Mouse (Mus musculus): Measurements from ENCODE around the gene Zfp507. TPM values are rescaled to one million over a fixed set of nuclear protein-coding genes. Genes with fewer than 3 reads are reported as not detected.

The Zfp507 gene
- total RNA-seq, 2 experiments from 2014 or later = 11.2 TPM

DNA sequence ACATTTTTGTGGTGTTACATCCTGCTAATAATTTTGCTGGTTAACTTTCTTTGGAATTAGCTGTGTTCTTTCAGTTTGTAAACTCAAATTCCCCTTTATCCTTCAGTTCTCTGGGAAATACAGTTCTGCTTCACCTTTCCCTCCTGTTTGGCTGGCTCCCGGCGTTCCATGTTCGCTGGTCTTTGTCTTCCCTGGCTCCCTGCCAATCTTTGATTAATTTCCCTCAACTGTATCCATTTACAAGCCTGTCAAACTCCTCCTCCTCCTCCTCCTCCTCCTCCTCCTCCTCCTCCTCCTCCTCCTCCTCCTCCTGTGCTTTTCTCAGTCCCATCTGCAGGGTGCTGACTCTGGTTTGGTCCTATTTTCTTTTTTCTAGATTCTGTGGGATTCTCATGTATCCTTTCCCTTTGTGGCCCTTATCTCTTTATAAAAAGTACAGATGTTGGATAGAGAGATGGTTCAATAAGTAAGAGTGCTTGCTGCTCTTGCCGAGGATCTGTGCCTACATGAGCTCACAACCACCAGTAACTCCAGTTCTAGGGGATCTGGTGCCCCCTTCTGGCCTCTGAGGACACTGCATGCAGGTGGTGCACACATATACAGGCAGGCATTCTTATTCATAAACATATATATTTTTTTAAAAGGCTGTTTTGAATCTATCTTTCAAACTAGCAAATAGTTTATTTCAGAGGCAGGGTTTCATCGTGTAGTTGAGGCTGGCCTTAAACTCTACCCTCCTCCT lies 62.1 kb downstream of the Zfp507 start:
- ATAC-seq (replicated peaks; ENCODE audit: poor library complexity) = peak; percentile 83

DNA sequence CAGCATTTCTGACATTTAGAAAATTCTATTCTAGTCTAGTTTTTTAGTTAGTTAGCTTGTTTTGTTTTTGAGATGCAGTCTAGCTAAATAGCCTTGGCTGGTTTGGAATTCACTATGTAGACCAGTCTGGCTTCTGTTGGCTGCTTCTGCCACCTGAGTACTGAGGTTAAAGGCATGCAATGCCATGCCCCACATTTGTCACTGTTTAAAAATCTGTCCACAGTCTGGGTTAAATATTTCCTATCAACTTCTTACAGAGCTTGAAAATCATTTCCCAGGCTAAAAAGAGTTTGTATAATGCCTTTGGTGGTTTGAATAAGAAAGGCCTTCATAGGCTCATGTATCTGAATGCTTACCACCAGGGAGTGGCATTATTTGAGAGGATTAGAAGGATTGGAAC lies 63.9 kb downstream of the Zfp507 start:
- ATAC-seq (replicated peaks; ENCODE audit: poor library complexity) = no peak

DNA sequence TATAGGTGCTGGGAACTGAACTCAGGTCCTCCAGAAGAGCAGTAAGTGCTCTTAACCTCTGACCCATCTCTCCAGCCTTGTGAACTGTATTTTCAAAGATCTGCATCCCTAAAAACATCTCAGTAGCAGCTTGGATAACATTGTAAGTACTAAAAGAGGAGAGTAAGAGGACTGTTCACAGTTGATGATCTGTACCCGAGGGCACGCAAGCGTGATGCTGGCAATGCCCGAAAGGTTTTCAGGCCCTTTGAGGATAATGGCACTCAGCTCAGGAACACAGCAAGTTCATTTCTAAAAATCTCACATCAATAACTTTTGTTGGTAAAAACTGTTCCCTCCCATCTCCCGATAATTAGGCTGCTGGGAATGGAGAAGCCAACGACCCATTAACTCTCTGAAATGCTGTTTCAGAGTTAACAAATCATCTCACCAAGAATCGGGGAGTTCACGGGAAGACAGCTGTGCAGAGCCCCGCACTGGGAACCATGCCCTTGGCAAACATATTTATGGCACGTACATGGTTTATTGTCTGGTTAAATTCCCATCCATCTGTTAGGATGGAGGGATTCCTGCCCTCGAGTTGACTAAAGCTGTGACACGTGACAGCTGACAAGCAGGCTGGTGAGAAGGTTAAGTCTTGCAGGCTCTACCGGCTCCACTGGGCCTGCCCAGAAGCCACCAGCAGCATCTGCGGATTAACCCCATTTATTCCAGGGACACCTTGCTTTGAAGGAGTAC lies 69.3 kb downstream of the Zfp507 start:
- no peak for ATAC-seq (replicated peaks; ENCODE audit: poor library complexity)

DNA sequence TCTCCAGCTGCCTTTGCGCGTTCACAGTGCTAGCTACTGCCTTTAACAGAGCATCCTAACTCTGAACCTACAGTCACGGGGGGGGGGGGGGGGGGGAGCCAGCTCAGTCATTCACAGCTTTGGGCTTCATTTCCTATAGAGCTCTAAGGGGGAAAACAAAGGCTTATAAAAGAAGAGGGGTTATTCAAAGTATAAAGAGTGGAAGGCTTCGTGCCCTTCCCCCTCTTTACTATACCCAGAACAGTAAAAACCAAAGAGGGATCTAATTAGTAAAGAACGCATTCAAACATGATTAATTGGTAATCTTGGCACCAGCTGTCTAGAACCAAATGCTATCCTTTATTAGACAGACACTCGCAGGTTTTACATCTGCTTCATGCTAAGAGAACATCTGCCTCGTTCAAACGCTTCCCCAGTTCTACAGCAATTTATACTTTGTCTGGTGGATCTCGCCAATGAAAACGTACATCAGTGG lies 70.2 kb downstream of the Zfp507 start:
- no peak for ATAC-seq (replicated peaks; ENCODE audit: poor library complexity)

DNA sequence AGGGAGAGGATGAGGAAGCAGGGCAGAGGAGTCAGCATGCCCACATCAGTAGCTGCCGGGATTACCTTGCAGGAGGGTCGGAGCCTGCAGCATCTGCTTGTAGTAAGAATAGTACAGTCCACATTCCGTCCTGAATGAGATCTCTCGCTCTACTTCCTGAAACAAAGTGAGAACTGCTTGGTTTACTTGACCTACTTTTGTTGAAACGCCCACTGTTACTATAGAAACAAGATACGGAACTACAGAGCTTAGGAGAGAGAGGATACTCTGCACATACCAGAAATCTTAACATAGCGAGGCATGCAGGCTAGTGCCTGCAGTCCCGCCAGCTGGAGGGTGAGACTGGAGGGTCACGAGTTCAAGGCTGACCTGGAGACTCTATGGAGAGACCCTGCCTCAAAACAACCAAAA lies 73.2 kb downstream of the Zfp507 start:
- ATAC-seq (replicated peaks; ENCODE audit: poor library complexity) = peak; percentile 68

DNA sequence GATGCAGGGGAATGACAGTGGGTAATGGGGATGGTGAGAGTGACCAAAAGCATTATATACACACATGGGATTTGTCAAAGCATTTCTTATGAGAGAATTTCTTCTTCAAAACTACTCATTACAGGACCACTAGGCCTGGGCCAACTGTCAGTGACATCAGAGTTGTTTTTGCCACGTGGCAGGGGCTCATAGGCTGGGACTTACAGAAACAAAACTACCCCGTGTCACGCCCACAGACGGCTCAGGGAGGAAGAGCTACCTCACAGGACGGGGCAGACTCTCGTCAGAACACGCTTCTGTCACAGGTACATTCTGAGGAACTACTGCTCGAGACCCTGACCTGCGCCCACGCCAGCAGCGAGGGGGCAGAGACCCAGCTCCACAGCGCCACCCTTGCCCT lies 74.4 kb downstream of the Zfp507 start:
- no peak for ATAC-seq (replicated peaks; ENCODE audit: poor library complexity)

DNA sequence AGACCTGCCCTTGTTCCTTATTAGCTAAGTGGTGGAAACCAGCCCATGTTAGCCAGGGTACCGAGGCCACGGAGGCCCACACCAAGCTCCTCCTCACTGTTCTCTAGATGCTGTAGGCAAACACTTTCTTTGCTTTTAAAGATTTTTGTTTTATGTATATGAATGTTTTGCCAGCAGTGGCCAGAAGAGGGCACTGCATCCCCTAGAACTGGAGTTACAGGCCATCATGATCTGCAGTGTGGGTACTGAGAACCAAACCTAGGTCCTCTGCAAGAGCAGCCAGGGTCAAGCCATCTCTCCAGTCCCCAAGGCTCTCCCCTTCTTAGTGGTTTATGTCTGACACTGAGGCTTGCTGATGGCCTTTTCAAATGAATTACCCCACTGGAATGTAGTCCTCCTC lies 79.8 kb downstream of the Zfp507 start:
- ATAC-seq (replicated peaks; ENCODE audit: poor library complexity) = no peak

Other genes starting within 250 kb of the Zfp507 start
- 120 and 124 TPM in 2 replicates for gene Nudt19, start 246.7 kb downstream of the Zfp507 start, total RNA-seq (2015)
- 41.1 and 61.3 TPM in 2 replicates for gene Nudt19, start 246.7 kb downstream of the Zfp507 start, total RNA-seq (2017)
- 0.93 and 1.2 TPM in 2 replicates for gene Rgs9bp, start 217.4 kb downstream of the Zfp507 start, total RNA-seq (2015)
- 0.92 and 1.0 TPM in 2 replicates for gene Rgs9bp, start 217.4 kb downstream of the Zfp507 start, total RNA-seq (2017)
- gene Ankrd27, start 216.8 kb downstream of the Zfp507 start, total RNA-seq (2015) = 37.5 and 44.2 TPM in 2 replicates
- gene Ankrd27, start 216.8 kb downstream of the Zfp507 start, total RNA-seq (2017) = 55.8 and 57.1 TPM in 2 replicates
- 133 and 147 TPM in 2 replicates for gene Pdcd5, start 155.5 kb downstream of the Zfp507 start, total RNA-seq (2015)
- gene Pdcd5, start 155.5 kb downstream of the Zfp507 start, total RNA-seq (2017) = 68.4 and 77.5 TPM in 2 replicates
- 24.5 and 25.6 TPM in 2 replicates for gene Dpy19l3, start 48.5 kb downstream of the Zfp507 start, total RNA-seq (2015)
- gene Dpy19l3, start 48.5 kb downstream of the Zfp507 start, total RNA-seq (2017) = 15.2 and 26.8 TPM in 2 replicates

All from megakaryocyte progenitor cell, adult 5-6 weeks (primary cell).